Mouse (Mus musculus) testis, adult 2 months (tissue): ENCODE data around the gene Rad23a. TPM values are rescaled to one million over a fixed set of nuclear protein-coding genes. Genes with fewer than 3 reads are reported as not detected.

Experiments used
- H3K27ac ChIP-seq: fragments of 200-500 bp; 2 replicates; pipeline ENCODE4 v1.5.1; 2012; ENCODE audit warnings: low read depth, low read length; ENCODE audit not compliant: control insufficient read depth, insufficient read depth
- H3K27me3 ChIP-seq: fragments of 200-500 bp; 2 replicates; pipeline ENCODE4 v1.6.1; 2012; ENCODE audit warnings: mild to moderate bottlenecking, low read length, moderate library complexity; ENCODE audit not compliant: control insufficient read depth, insufficient read depth
- H3K36me3 ChIP-seq: fragments of 200-500 bp; 2 replicates; pipeline ENCODE4 v1.6.1; 2012; ENCODE audit warnings: mild to moderate bottlenecking, low read length; ENCODE audit not compliant: control insufficient read depth, insufficient read depth
- H3K4me1 ChIP-seq: fragments of 200-500 bp; 2 replicates; pipeline ENCODE4 v1.6.1; 2012; ENCODE audit warnings: low read length; ENCODE audit not compliant: control insufficient read depth, insufficient read depth
- H3K4me3 ChIP-seq: fragments of 200-500 bp; 2 replicates; pipeline ENCODE4 v1.5.1; 2012; ENCODE audit warnings: low read depth, mild to moderate bottlenecking, low read length, moderate library complexity, mixed read lengths; ENCODE audit not compliant: control insufficient read depth
- CTCF ChIP-seq: fragments of 200-500 bp; IDR thresholded peaks from 2 replicates; pipeline ENCODE4 v1.5.1; 2012; ENCODE audit warnings: low read depth, mild to moderate bottlenecking, inconsistent platforms, low read length, moderate library complexity; ENCODE audit not compliant: control insufficient read depth, insufficient read depth, insufficient replicate concordance
- POLR2A ChIP-seq: fragments of 200-500 bp; IDR thresholded peaks from 2 replicates; pipeline ENCODE4 v1.6.1; 2012; ENCODE audit warnings: low read depth, mild to moderate bottlenecking, inconsistent platforms, low read length, moderate library complexity; ENCODE audit not compliant: control insufficient read depth
- polyA plus RNA-seq: library from polyadenylated mRNA; depleted of rRNA; stranded (reverse); fragments of >200 nt; gene quantifications from 2 replicates; pipeline ENCODE4 v1.2.3, GENCODE M21; 2012; rRNA removed

Gene Rad23a
- polyA plus RNA-seq, 1 experiment: 106 TPM

GRCm38 (mm10) chr8:84784681-84785505 lies 55.6 kb downstream of the Rad23a start:
- no peaks in the 10 kb centered on the region for H3K36me3 ChIP-seq
- peak overlapping the region; percentile 55 for H3K4me3 ChIP-seq
- no peak overlapping the region for H3K27ac ChIP-seq
- no peaks in the 10 kb centered on the region for H3K27me3 ChIP-seq
- TF ChIP-seq POLR2A (no peak), CTCF (no peak)
- peaks cover 24% of the 10 kb centered on the region for H3K4me1 ChIP-seq

Other genes with a start within 250 kb of the Rad23a start
- 2.1 and 2.3 TPM in 2 replicates for gene Ier2, start 177.8 kb downstream of the Rad23a start, polyA plus RNA-seq
- 131 and 161 TPM in 2 replicates for gene Trmt1, start 154.4 kb downstream of the Rad23a start, polyA plus RNA-seq
- 27.5 and 28.2 TPM in 2 replicates for gene Nacc1, start 152.8 kb downstream of the Rad23a start, polyA plus RNA-seq
- 0.93 and 1.2 TPM in 2 replicates for gene Lyl1, start 139.2 kb downstream of the Rad23a start, polyA plus RNA-seq
- gene G430095P16Rik, start 117.7 kb downstream of the Rad23a start, polyA plus RNA-seq: 0.32 TPM in 2 replicates
- 4.3 and 5.0 TPM in 2 replicates for gene Nfix, start 40.3 kb downstream of the Rad23a start, polyA plus RNA-seq
- 27.1 and 29.7 TPM in 2 replicates for gene Dand5, start 17.8 kb downstream of the Rad23a start, polyA plus RNA-seq
- 9.4 and 12.0 TPM in 2 replicates for gene Gadd45gip1, start 9.1 kb downstream of the Rad23a start, polyA plus RNA-seq
- gene Calr, start 6.3 kb upstream of the Rad23a start, polyA plus RNA-seq: 318 and 384 TPM in 2 replicates
- gene Farsa, start 16.3 kb upstream of the Rad23a start, polyA plus RNA-seq: 50.4 and 55.7 TPM in 2 replicates
- 101 and 138 TPM in 2 replicates for gene Syce2, start 31.4 kb upstream of the Rad23a start, polyA plus RNA-seq
- 8.1 and 10.5 TPM in 2 replicates for gene Gcdh, start 53.3 kb upstream of the Rad23a start, polyA plus RNA-seq
- gene Klf1, start 61.3 kb upstream of the Rad23a start, polyA plus RNA-seq: 0.36 and 0.48 TPM in 2 replicates
- 1.6 and 2.1 TPM in 2 replicates for gene Dnase2a, start 67.9 kb upstream of the Rad23a start, polyA plus RNA-seq
- 1.5 and 1.6 TPM in 2 replicates for gene Mast1, start 96.7 kb upstream of the Rad23a start, polyA plus RNA-seq
- 0.30 and 0.32 TPM in 2 replicates for gene Rtbdn, start 106.3 kb upstream of the Rad23a start, polyA plus RNA-seq
- 477 and 542 TPM in 2 replicates for gene Gm49661, start 128.8 kb upstream of the Rad23a start, polyA plus RNA-seq
- gene Prdx2, start 128.9 kb upstream of the Rad23a start, polyA plus RNA-seq: 59.6 and 68.5 TPM in 2 replicates
- 1,424 and 1,585 TPM in 2 replicates for gene Rnaseh2a, start 129.1 kb upstream of the Rad23a start, polyA plus RNA-seq
- 5.7 and 9.3 TPM in 2 replicates for gene Junb, start 138.1 kb upstream of the Rad23a start, polyA plus RNA-seq
- 55.4 and 62.0 TPM in 2 replicates for gene Hook2, start 149.9 kb upstream of the Rad23a start, polyA plus RNA-seq
- gene Best2, start 173.9 kb upstream of the Rad23a start, polyA plus RNA-seq: 0.08 TPM in 1 of 2 replicates, not detected in the other
- gene Asna1, start 184.6 kb upstream of the Rad23a start, polyA plus RNA-seq: 203 and 208 TPM in 2 replicates
- 82.1 and 88.6 TPM in 2 replicates for gene Trir, start 186.2 kb upstream of the Rad23a start, polyA plus RNA-seq
- 44.7 and 44.9 TPM in 2 replicates for gene Tnpo2, start 196.2 kb upstream of the Rad23a start, polyA plus RNA-seq
- gene Fbxw9, start 219.4 kb upstream of the Rad23a start, polyA plus RNA-seq: 83.8 and 91.5 TPM in 2 replicates
- gene Gm5741, start 227.3 kb upstream of the Rad23a start, polyA plus RNA-seq: not detected in 2 replicates
- 20.0 and 22.2 TPM in 2 replicates for gene Dhps, start 231.1 kb upstream of the Rad23a start, polyA plus RNA-seq
- gene Wdr83os, start 240.1 kb upstream of the Rad23a start, polyA plus RNA-seq: 32.1 and 32.6 TPM in 2 replicates
- gene Wdr83, start 240.6 kb upstream of the Rad23a start, polyA plus RNA-seq: 21.1 and 21.4 TPM in 2 replicates
- 19.3 and 19.6 TPM in 2 replicates for gene Man2b1, start 242.6 kb upstream of the Rad23a start, polyA plus RNA-seq